Mouse (Mus musculus): ENCODE results near the gene Dot1l.
"Not testable (repeated sequence)": the region's sequence is repeated elsewhere in the genome, so short reads cannot be mapped to it uniquely, and the experiment has no call there.

Gene Dot1l

DNA sequence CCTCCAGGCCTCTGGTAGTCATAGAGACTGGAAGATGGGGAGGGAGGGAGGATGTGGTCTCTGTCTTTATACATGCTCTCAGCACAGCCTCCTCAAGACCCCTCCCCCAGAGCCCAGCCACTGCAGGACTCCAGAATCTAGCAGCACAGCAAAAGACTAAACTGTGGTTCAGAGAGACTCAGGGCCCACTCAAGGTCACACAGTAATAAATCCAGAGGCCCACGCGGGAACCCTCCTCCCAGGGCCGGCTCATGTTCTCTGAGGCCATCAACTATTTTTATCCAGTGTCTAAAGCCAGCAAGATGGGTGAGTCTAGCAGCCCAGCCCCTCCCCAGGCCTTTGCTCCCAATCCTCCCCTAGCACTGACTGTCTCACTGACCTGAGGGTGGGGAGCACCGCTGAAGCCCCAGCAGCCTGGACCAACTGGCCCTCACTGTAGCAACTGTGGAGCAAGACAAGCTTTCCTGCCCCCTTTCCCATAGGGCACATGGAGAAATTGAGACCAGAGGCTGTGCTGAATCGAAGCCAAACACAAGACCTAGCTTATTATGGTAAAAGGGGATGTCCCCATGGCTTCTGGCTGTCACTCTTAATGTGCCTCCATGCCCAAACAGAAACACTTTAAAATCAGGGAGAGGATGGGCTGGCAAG is 57.5 kb downstream of the Dot1l start:
- peak in 1 of 2 experiments; percentile 15 for DNase-seq

DNA sequence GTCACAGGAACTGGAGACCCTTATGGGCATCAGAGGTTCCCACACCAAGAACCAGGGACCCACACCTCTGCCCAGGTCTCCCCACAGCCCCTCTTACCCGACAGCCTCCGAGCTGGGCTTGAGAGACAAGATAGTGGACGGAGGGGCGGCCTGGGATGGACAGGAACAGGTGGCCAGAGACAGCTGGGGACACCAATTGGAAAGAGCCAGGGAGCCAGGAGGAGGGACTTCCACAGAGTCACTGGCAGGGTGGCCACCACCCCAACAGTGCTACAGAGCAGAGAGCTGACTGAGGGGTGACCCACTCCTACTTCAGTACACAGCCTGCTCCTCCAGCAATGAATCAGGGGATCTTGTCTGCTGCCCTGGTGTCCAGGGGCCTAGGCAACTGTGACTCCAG is 58.4 kb downstream of the Dot1l start, which contains the start of gene Jsrp1:
Gene Jsrp1, minus strand, starts transcription at position 133 of the 400 bp plus-strand sequence.
- peak in 1 of 2 experiments; percentile 12 for DNase-seq

DNA sequence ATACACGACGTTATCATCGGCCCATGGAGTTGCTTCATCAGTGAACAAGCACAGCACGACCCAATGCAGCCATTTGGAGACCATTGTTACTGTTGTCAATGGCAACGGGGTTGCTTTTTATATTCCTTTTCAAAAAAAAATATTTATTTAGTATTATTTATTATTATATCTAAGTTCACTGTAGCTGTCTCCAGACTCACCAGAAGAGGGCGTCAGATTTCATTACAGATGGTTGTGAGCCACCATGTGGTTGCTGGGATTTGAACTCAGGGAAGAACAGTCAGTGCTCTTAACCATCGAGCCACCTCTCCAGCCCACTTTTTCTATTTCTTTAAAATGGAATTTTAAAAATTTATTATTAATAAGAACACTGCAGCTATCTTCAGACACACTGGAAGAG is 59.8 kb downstream of the Dot1l start:
- DNase-seq = no peak

DNA sequence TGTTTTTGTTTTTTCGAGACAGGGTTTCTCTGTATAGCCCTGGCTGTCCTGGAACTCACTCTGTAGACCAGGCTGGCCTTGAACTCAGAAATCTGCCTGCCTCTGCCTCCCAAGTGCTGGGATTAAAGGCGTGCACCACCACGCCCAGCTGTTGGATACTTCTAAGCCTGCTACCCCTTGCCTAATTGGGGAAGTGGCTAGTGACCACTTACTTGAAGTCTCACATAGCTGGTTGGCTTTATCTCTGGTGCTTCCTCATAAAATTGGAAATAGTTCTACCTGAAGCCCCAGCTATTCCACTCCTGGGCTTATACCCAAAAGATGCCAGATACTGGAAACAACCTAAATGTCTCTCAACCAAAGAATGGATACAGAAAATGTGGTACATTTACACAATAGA is 61.3 kb downstream of the Dot1l start:
- DNase-seq = peak in 1 of 2 experiments; percentile 4

DNA sequence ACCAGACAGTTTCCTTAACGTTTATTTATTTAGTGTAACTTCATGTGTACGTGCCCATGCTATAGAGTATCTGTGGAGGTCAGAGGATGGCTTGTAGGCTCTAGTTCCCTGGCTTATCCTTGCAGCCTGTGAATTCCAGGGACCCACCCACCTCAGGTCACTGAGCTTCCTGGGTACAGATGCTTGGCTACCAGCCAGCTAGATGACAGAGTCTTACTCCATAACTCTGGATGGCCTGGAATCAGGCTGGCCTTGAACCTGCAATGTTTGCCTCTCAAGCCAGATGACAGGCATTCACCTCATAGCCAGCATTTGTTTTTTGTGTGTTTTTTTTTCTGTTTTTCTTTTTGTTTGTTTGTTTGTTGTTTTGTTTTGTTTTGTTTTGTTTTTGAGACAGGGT is 62.2 kb downstream of the Dot1l start:
- DNase-seq = peak in 1 of 2 experiments; percentile 9

DNA sequence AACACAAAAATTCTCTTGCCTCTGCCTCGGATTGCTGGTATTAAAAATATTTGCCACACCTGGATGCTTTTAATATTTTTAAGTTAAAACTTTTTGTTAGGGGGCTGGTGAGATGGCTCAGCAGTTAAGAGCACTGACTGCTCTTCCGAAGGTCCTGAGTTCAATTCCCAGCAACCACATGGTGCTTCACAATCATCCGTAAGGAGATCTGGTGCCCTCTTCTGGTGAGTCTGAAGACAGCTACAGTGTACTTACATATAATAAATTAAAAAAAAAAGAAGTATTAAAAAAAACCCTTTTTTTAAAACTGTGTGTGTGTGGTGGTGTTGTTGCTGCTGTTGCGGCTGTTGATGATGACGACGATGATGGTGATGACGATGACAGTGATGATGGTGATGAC is 62.9 kb downstream of the Dot1l start:
- not testable (repeated sequence) for DNase-seq

DNA sequence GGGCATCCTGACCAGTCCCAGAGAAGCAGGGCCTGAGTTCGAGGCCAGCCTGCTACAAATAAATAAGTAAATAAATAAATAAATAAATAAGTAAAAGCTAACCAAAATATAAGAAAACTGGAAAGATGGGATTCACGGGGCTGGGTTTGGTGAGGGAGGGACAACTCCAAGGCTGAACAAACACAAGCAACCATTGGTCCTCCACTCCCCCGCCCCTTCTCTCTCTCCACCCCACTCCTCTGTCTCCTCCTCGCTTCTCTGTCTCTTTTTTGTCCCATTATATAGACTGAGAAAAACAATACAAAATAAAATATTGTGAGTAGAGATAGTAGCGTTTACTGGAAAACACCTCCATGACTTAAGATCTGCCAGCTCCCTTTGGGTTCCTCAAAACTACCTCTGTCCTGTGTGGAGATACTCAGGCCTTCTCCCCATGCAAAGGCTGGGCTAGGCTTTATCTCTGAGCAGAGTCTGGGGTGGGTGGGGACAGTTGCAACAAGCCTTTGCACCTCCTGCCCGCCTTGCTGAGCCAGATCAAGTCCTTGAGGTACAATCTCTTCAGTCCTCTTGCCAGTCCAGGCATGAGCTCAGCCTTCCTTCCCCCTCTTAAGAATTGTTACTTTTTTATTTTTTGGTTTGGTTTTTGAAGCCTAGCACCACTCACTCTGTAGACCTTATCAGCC is 63.7 kb downstream of the Dot1l start:
- peak in 1 of 2 experiments; percentile 19 for DNase-seq

DNA sequence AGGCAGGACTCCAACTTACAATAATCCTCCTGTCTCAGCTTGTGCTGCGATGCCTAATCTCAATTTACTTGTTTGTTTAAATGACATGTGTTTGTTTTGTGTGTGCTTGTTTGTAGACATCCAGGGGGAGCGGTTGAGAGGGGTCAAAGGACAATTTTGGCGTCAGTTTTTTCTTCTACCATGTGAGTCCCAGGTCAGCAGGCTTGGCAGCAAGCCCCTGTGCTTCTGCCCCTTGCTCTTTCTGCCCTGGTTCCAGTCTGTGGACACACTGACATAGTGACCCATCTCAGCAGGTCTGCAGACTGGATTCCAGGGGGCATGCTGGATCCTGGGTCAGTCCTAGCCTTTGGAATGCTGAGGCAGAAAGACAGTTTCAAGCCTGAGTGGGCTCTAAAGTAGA is 64.4 kb downstream of the Dot1l start:
- peak in 1 of 2 experiments; percentile 8 for DNase-seq

DNA sequence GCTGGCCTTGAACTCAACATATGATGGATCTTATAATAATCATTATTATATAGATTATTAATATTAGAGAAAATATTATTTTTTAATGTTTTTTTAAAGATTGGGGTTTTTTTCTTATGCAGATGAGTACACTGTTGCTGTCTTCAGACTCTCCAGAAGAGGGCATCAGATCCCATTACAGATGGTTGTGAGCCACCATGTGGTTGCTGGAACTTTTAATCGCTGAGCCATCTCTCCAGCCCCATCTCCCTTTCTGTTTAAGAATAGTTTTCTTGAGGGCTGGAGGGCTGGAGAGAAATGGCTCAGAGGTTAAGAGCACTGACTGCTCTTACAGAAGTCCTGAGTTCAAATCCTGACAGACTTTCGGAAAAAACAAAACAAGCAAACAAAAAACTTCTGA is 67.0 kb downstream of the Dot1l start:
- peak in 1 of 2 experiments; percentile 54 for DNase-seq

DNA sequence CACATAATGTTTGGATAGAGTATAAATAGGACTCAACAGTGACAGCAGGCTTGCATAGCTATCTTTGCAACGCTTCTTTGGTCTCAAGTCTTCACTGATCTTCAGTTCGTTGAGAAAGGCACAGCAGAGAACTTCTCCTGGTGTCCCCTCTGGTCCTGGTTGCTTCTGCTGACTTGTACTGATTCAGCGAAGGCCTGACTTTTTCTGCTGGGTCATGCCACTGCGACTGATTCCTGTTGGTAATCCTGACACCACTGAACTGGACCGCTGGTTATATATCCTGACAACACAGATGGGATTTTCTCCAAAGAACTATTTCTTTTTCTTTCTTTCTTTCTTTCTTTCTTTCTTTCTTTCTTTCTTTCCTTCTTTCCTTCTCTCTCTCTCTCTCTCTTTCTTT is 67.5 kb downstream of the Dot1l start:
- DNase-seq = peak in 1 of 2 experiments; percentile 2

DNA sequence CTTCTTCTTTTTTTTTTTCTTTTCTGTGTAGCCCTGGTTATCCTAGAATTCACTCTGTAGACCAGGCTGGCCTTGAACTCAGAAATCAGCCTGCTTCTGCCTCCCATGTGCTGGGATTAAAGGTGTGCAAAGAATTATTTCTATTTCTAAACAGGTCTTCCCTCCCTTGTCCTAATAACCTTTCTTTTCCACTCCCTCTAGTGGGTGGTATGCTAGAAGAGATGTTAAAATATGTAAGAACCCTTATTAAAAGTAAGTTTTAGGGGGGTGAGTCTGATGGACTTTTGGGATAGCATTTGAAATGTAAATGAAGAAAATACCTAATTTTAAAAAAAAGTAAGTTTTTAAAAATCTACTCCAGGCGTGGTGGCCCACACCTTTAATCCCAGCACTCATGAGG is 68.3 kb downstream of the Dot1l start:
- no peak for DNase-seq

DNA sequence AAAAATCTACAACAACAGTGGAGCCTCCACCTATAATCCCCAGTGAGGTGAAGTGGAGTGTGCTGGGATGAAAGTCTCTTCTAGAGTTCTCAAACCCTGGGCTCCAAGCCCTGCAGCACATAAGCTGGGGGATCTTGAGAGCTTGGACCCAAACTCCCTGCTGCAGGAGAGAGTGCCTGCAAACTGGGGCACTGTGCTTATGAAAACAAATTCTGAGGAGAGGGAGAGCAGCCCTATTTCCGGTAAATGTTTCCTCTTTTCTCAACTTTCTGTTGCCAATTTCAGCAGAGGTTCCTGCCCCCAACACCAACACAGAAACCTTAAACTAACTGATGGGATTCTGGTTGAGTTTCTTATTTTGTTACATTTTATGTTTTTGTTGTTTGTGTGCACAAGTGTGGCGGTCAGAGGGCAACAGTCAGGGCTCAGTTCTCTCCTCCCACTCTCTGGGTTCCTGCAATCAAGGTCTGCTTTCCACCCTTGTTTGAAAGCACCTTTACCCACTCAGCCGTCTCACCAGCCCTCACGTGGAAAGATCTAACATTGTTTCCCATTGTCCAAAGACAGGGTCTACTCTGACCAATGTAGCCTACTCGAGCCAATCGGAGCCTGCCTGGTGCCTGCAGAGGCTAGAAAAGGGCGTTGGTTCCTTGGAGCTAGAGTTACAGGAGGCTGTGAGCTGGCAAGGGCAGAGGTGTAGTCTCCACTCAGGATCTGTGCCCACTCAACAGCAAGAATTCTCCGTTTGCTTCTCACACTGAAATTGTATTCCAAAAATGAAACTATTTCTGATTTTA is 69.0 kb downstream of the Dot1l start:
- no peak for DNase-seq

DNA sequence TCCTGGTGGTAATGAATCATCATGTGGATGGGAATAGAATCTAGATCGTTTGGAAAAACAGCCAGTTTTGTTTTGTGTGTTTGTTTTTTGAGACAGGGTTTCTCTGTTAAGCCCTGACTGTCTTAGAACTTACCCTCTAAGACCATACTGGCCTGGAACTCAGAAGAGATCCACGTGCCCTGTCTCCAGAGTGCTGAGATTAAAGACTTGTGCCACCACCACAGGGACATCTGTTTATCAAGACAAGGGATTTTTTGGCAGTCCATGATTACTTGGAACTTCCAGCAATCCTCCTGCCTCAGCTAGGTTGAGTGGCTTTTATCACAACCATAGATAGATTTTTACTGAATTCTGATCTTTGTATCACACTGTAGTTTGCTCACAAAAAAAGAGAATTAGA is 69.8 kb downstream of the Dot1l start:
- DNase-seq = no peak

DNA sequence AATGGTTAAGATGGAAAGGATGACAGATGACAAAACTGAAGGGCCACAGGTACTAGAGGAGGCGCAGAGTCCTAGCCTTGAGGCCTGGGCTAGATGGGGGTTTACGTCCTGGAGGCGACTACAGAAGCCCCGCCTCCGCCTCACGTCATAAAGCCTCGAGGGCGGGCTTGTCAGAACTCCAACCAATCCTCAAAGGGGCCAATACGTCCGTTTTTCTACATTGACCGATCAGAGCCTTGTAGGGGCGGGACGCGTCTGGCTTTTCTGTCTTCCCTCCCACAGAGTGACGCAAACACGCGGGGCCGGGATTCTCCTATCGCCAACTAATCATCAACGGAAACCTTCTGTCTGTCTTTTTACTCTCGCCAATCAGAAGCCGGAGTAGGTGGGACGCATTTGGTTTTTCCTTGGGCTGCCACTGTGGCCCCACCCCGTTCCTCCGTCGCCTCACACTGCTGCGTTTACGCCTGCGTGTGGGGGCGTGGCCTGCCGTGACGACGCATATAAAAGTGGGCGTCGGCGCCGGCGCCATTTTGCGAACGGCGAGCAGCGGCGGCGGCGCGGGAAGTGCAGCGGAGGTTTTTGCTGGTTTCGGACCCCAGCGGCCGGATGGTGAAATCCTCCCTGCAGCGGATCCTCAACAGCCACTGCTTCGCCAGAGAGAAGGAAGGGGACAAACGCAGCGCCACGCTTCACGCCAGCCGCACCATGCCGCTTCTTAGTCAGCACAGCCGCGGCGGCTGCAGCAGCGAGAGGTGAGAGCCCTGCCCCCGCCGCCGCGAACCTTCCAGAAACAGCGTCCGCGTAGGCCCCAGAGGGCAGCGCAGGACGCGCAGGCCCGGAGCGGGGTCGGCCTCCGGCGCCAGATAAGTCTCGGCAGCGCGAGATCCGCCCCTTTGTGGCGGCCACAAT is 71.4 kb downstream of the Dot1l start, which contains the start of gene Oaz1:
Gene Oaz1, plus strand, starts transcription at position 506 of the 912 bp plus-strand sequence.
- DNase-seq = peak; percentile 98 to 100

DNA sequence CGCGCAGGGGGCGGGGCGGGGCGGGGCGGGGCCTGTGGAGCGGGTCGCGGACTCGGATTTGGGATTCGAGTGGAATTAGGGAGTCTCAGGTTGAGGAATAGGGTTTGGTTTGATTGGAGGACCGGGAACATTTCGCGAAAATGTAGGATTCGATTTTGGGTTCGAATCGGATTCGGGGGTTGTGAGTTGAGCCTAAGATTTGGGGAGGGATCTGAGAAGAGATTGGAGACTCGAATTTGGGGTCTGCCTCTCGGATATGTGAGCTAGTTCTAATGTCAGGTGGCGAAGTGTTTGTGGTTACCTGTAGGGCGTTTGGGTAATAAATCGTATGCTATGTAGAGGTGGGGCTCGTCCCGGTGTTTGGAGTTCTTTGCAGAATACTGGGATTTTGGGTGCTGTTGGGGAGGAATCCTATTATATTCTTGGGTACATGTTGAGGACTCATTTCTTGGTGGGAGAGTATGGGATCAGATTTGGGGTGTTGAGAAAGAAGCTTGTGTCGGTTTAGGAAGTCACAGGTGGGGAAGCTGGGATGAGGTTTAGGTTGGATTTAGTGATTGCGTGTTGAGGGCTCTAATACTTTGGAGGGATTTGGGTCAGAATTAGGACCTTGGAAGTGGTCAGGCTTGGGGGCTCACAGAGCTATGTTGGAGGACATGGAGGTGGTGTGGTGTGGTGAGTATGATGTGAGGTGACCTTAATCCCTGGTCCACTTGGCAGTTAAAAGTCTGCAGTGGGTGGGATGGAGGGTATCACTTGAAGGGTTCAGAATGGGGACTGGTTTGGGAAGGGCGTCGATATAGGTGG is 72.3 kb downstream of the Dot1l start:
- DNase-seq = no peak

DNA sequence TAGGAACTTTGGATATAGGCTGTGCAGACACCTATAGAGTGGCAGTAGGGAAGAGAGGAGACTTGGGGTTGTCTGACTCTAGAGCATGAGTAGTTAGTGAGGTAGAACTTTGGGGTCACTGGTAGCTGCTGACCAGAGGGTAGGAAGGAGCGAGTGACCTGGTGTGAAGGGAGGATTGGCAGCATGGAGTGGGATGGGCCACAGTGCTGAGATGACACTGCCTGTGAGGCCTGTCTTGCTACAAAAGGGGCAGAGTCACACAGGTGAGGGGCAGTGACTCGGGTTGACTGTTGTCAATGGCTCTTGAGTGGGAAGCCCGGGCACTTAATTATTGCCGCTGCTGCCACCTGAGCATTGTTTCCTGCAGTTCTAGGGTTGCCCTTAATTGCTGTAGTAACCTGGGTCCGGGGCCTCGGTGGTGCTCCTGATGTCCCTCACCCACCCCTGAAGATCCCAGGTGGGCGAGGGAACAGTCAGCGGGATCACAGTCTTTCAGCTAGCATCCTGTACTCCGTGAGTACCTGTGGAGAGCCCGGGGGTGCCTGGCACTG is 72.9 kb downstream of the Dot1l start:
- DNase-seq = no peak

DNA sequence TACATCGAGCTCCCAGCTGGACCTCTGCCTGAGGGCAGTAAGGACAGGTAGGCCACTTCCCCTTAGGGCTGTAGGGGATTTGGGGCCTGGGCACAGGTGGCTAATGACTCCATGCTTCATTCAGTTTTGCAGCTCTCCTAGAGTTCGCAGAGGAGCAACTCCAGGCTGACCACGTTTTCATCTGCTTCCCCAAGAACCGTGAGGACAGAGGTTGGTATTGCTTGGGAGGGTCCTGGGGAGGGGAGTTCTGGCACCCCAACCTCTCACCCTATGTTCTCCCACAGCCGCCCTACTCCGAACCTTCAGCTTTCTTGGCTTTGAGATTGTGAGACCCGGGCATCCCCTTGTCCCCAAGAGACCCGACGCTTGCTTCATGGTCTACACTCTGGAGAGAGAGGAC is 73.6 kb downstream of the Dot1l start:
- DNase-seq = not testable (repeated sequence)

DNA sequence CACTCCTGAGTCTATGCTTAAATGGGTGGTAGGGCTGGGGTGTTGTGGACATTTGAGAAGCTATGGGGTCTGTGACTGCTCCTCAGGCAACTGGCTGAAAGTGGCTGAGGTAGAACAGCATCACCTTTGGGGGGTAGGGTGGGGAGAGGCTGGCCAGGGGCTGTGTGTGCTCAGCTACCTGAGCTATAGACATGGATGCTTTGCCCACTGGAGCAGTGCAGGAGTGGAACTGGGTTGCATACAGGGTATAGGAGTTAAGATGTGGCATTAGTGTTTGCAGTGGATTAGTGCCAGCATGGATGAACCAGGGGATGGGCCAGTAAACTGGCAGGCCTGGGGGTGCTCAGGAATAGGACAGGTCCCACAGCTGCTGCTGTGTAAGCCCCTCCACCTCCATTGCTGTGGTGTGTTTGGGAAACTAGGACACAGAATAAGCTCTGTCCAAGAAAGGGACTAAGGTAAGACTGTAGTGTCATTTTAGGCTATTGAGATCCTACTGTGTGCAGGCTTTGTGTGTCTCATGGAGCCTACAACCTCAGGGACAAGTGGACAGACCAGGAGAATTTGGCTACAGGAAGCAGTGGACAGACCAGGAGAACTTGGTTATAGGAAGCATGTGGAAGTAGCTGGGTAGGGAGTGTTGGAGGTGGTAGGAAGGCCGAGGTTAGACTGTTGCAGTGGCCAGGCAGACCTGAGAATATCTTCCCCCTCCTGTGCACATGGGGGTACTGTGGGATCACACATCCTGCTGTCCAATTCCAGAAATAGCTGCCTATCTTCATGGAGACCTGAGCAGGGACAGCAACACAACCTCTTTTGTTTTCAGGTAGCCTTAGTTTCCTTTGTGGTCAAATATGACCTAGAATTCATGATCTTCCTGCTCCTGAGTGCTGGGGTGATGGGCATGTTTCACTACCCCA is 74.6 kb downstream of the Dot1l start:
- DNase-seq = no peak

DNA sequence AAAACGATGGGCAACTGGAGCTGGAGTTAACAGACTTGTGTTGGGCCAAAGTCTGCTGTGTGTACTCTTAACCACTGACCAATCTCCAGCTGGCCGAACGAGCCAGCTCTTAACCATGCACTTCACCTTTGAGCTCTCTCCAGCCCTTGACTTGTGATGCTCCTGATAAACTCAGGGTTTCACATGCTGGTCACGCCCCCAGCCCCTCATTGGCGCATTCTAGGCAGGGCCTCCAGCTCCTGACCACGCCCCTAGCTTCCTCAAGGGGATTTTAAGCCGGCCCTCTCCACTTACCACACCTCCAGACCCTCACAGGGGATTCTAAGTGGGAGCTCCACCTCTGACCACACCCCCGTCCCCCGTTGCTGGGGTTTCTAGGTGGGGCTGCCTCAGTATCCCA is 76.1 kb downstream of the Dot1l start:
- DNase-seq = peak; percentile 78 to 86

DNA sequence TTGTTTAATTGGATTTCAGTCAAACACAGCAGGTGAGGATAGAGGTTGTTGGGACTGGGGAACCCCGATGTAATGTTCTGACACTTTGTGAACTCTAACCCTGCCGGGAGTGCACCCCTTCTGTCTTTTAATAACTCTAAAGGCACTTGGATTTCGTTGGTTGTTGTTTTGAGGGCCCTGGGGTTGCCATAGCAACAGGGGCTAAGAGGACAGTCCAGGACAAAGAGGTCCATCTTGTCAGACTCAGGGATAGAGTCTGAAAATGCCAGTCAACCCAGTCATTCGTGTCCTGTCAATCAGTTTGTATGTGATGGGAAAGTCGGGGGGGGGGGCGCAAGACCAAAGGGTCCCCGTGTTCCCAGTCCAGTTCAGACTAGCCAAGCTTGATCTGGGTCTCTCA is 77.8 kb downstream of the Dot1l start:
- no peak for DNase-seq

Data from lung, postnatal 4 days (tissue).